Comparison of ENCODE assay signal across 16 mouse cellular contexts in genomic region chr16:14194164-14194950, GRCm38 (mm10). TPM values are rescaled to one million over a fixed set of nuclear protein-coding genes. Genes with fewer than 3 reads are reported as not detected.
DNase-seq lines count a peak whose midpoint lies in the region; ATAC-seq and TF ChIP-seq lines count a peak whose summit lies in the region.
"Had no signal": no experiment of that assay in that cellular context is flagged by ENCODE, and none has a peak within 500 bp of the region (broad histone marks: within the 10 kb centered on the region; RNA-seq: fewer than 3 reads in every experiment).

No protein-coding gene starts in this region.

- TF ChIP-seq RAD21 in CH12.LX (IDR thresholded peaks at IDR 0.05; ENCODE audit: low read depth, low read length), result no peak

- in situ Hi-C loops in CH12.LX (cut with MboI; ENCODE audit: low pct_ligation_motif_present, low pct_unique_long_range_greater_than_20kb, low sequenced_read_pairs), result no loop called here

- no peak for TF ChIP-seq EP300 in CH12.LX (IDR thresholded peaks at IDR 0.05; ENCODE audit: low read length)

- dilution Hi-C loops in CH12.LX (cut with MboI; ENCODE audit: extremely low pct_ligation_motif_present, extremely low pct_unique_long_range_greater_than_20kb, low sequenced_read_pairs), result no loop called here

- no peak overlapping the region for H3K4me2 ChIP-seq in CH12.LX (ENCODE audit: insufficient read depth, low read depth, poor library complexity, severe bottlenecking)
- no peak overlapping the region for H3K4me2 ChIP-seq in lung, embryonic 14.5 days
- H3K4me2 ChIP-seq: embryonic facial prominence, embryonic 13.5 days; limb, embryonic 13.5 days; midbrain, embryonic 13.5 days had no signal

- no peak for ATAC-seq in lung, embryonic 14.5 days (ENCODE audit: insufficient read depth)
- ATAC-seq: forebrain, embryonic 14.5 days; intestine, postnatal 0 days; midbrain, embryonic 13.5 days had no signal

- H3K36me3 ChIP-seq in kidney, adult 2 months (ENCODE audit: control insufficient read depth, insufficient read depth, low read length), result peaks cover 3% of the 10 kb centered on the region; the same call in 1 of the 2 replicates
- peaks cover 34 to 59% of the 10 kb centered on the region in 2 experiments for H3K36me3 ChIP-seq in CH12.LX (replicated peaks in 1 of 2; ENCODE audit: control insufficient read depth in 1 of 2, insufficient read depth in 1 of 2, low read length in 1 of 2)
- H3K36me3 ChIP-seq in lung, embryonic 14.5 days (ENCODE audit: insufficient read depth), result peaks cover 43% of the 10 kb centered on the region

- DNase-seq in kidney, adult 2 months, result peak; percentile 42
- no peak for DNase-seq in kidney, adult 11 months
- DNase-seq in CH12.LX (ENCODE audit: extremely low read depth) (no peak), ZHBTc4 (ENCODE audit: low read depth, low spot score) (peak; percentile 66)
- DNase-seq in lung, embryonic 14.5 days, result peak; percentile 16
- DNase-seq in right cerebral cortex, adult 18-20 months, result no peak
- DNase-seq in thymus, postnatal 4 days, result no peak
- DNase-seq: cerebellum, adult 8-10 months; gastrocnemius, postnatal 14 days; right cerebral cortex, postnatal 25 days; thymus, postnatal 25 days had no signal

- 62% methylated on average over 9 of the region's 9 CpGs for WGBS in kidney, adult 2 months
- 61% methylated on average over 9 of the region's 9 CpGs for WGBS in lung, embryonic 14.5 days

- no peak overlapping the region for H3K9ac ChIP-seq in CH12.LX (ENCODE audit: insufficient read depth, low read depth)
- no peak overlapping the region for H3K9ac ChIP-seq in lung, embryonic 14.5 days
- H3K9ac ChIP-seq: embryonic facial prominence, embryonic 13.5 days; limb, embryonic 13.5 days; midbrain, embryonic 13.5 days had no signal

- H3K9me3 ChIP-seq in CH12.LX (replicated peaks; ENCODE audit: low read length), result no peaks in the 10 kb centered on the region
- no peaks in the 10 kb centered on the region for H3K9me3 ChIP-seq in lung, embryonic 14.5 days (ENCODE audit: low read depth, low read length)
- H3K9me3 ChIP-seq: embryonic facial prominence, embryonic 13.5 days; limb, embryonic 13.5 days; midbrain, embryonic 13.5 days had no signal

- H3K4me3 ChIP-seq in kidney, adult 2 months (ENCODE audit: insufficient read depth, low read depth, low read length), result no peak overlapping the region
- no peak overlapping the region for H3K4me3 ChIP-seq in CH12.LX (replicated peaks in 1 of 3; ENCODE audit: low read depth in 2 of 3, low read length in 2 of 3, poor library complexity in 1 of 3)
- no peak overlapping the region for H3K4me3 ChIP-seq in lung, embryonic 14.5 days (ENCODE audit: low read depth, low read length)
- H3K4me3 ChIP-seq: embryonic facial prominence, embryonic 13.5 days; limb, embryonic 13.5 days; midbrain, embryonic 13.5 days had no signal

- H3K79me2 ChIP-seq in CH12.LX (replicated peaks; ENCODE audit: control insufficient read depth, extremely low read depth, insufficient read depth, poor library complexity, severe bottlenecking), result no peaks in the 10 kb centered on the region

- no peaks in the 10 kb centered on the region for H3K27me3 ChIP-seq in kidney, adult 2 months (replicated peaks; ENCODE audit: control insufficient read depth, insufficient read depth, low read length)
- no peaks in the 10 kb centered on the region for H3K27me3 ChIP-seq in CH12.LX (replicated peaks)
- no peaks in the 10 kb centered on the region for H3K27me3 ChIP-seq in lung, embryonic 14.5 days (ENCODE audit: insufficient read depth, low read length)
- H3K27me3 ChIP-seq: embryonic facial prominence, embryonic 13.5 days; limb, embryonic 13.5 days; midbrain, embryonic 13.5 days had no signal

- no peak for TF ChIP-seq CTCF in kidney, adult 2 months (conservative IDR thresholded peaks at IDR 0.05; ENCODE audit: insufficient read depth, insufficient read length, low read depth, low read length)
- TF ChIP-seq CTCF in CH12.LX (conservative IDR thresholded peaks at IDR 0.05 in 1 of 2, IDR thresholded peaks at IDR 0.05 in 1 of 2; ENCODE audit: low read depth in 2 of 2, low read length in 2 of 2), result no peak
- no peak for TF ChIP-seq CTCF in lung, embryonic 14.5 days (IDR thresholded peaks at IDR 0.05; ENCODE audit: low read depth)

- no peak for TF ChIP-seq POLR2A in kidney, adult 2 months (IDR thresholded peaks at IDR 0.05; ENCODE audit: low read depth, low read length)
- no peak for TF ChIP-seq POLR2A in CH12.LX (IDR thresholded peaks at IDR 0.05; ENCODE audit: low read depth, low read length)

- H3K27ac ChIP-seq in kidney, adult 2 months (ENCODE audit: insufficient read depth, low read depth, low read length), result peak overlapping the region; percentile 5; the same call in 1 of the 2 replicates
- H3K27ac ChIP-seq in CH12.LX (ENCODE audit: insufficient read depth, low read depth), result no peak overlapping the region
- H3K27ac ChIP-seq in lung, embryonic 14.5 days (ENCODE audit: low read depth), result no peak overlapping the region
- H3K27ac ChIP-seq: embryonic facial prominence, embryonic 13.5 days; limb, embryonic 13.5 days; midbrain, embryonic 13.5 days had no signal

- H3K4me1 ChIP-seq in kidney, adult 2 months (ENCODE audit: control insufficient read depth, insufficient read depth, low read length), result no peaks in the 10 kb centered on the region
- H3K4me1 ChIP-seq in CH12.LX (ENCODE audit: control insufficient read depth in 1 of 2, insufficient read depth in 2 of 2), result no peaks in the 10 kb centered on the region
- no peaks in the 10 kb centered on the region for H3K4me1 ChIP-seq in lung, embryonic 14.5 days (ENCODE audit: insufficient read depth)
- H3K4me1 ChIP-seq: embryonic facial prominence, embryonic 13.5 days; limb, embryonic 13.5 days; midbrain, embryonic 13.5 days had no signal

TF ChIP-seq in CH12.LX, 34 proteins besides CTCF, POLR2A, EP300 and RAD21:
- TF ChIP-seq POLR2AphosphoS2 (IDR thresholded peaks at IDR 0.05; ENCODE audit: low read depth, low read length) (peak; percentile 63), ZC3H11A (IDR thresholded peaks at IDR 0.05; ENCODE audit: low read depth, low read length) (no peak), ZMIZ1 (IDR thresholded peaks at IDR 0.05; ENCODE audit: low read depth, low read length) (no peak), JUND (conservative IDR thresholded peaks at IDR 0.05; ENCODE audit: low read depth, low read length) (no peak), IRF4 (IDR thresholded peaks at IDR 0.05; ENCODE audit: low read depth, low read length) (no peak), UBTF (IDR thresholded peaks at IDR 0.05; ENCODE audit: low read depth, low read length) (no peak)

RNA-seq across cellular contexts. Expression of gene Marf1, which starts 31.2 kb away (rescaled TPM):
- polyA plus RNA-seq in kidney, adult 2 months (2012; rRNA removed), result 11.3 and 11.5 TPM in 2 replicates
- total RNA-seq in CH12.LX (2012; rRNA removed), result 22.0 and 26.7 TPM in 2 replicates
- total RNA-seq in CH12.LX (2014; rRNA removed), result 19.7 and 19.9 TPM in 2 replicates
- polyA plus RNA-seq in CH12.LX (2012; ENCODE audit: insufficient read length, low read depth), result 24.5 and 28.1 TPM in 2 replicates
- polyA plus RNA-seq in lung, embryonic 14.5 days (2014; fragmentation: Nextera tagmentation; extraction: Ambion mirVana), result 16.4 and 17.3 TPM in 2 replicates

RNA-seq across cellular contexts. Expression of gene Nde1, which starts 31.3 kb away (rescaled TPM):
- polyA plus RNA-seq in kidney, adult 2 months (2012; rRNA removed), result 22.0 and 23.6 TPM in 2 replicates
- total RNA-seq in CH12.LX (2012; rRNA removed) (65.0 and 84.8 TPM in 2 replicates), CH12.LX (2014; rRNA removed) (62.1 and 68.6 TPM in 2 replicates)
- polyA plus RNA-seq in CH12.LX (2012; ENCODE audit: insufficient read length, low read depth), result 104 and 110 TPM in 2 replicates
- 157 and 158 TPM in 2 replicates for polyA plus RNA-seq in lung, embryonic 14.5 days (2014; fragmentation: Nextera tagmentation; extraction: Ambion mirVana)

Comparison
In these comparisons a context has a peak if more than half of its experiments do, and no peak if none do; other contexts are left out.
1. DNase-seq: peak in kidney, adult 2 months (single experiment), ZHBTc4 (single experiment) and lung, embryonic 14.5 days (single experiment); none in kidney, adult 11 months (single experiment), CH12.LX (single experiment), right cerebral cortex, adult 18-20 months (single experiment) and thymus, postnatal 4 days (single experiment).